Mouse (Mus musculus) heart, embryonic 16.5 days (tissue): ENCODE data around the gene Cavin1. TPM values are rescaled to one million over a fixed set of nuclear protein-coding genes. Genes with fewer than 3 reads are reported as not detected.

Experiments
- ATAC-seq: fragments of 200-750 bp; cut with Nextera tagmentation; replicated peaks from 2 replicates; pipeline ENCODE4 v1.8.0; 2017; ENCODE audit warnings: moderate number of reproducible peaks; ENCODE audit not compliant: insufficient read depth, low FRiP score; ENCODE audit errors: extremely low read depth
- H3K27ac ChIP-seq: fragments of 300-500 bp; sonication (generic); 2 replicates; pipeline ENCODE4 v1.5.1; 2014; ENCODE audit warnings: mild to moderate bottlenecking, low read length, control low read depth, moderate library complexity
- H3K27me3 ChIP-seq: fragments of 300-500 bp; sonication (generic); 2 replicates; pipeline ENCODE4 v1.6.1; 2014; ENCODE audit warnings: low read length, mixed read lengths; ENCODE audit not compliant: control insufficient read depth, insufficient read depth
- H3K36me3 ChIP-seq: fragments of 300-500 bp; sonication (generic); 2 replicates; pipeline ENCODE4 v1.6.1; 2014; ENCODE audit not compliant: control insufficient read depth, insufficient read depth
- H3K4me1 ChIP-seq: fragments of 300-500 bp; sonication (generic); 2 replicates; pipeline ENCODE4 v1.6.1; 2014; ENCODE audit warnings: low read length, mixed read lengths; ENCODE audit not compliant: control insufficient read depth, insufficient read depth
- H3K4me2 ChIP-seq: fragments of 300-500 bp; sonication (generic); 2 replicates; pipeline ENCODE4 v1.6.1; 2014; ENCODE audit warnings: low read depth, mild to moderate bottlenecking, control low read depth, low read length
- H3K4me3 ChIP-seq: fragments of 300-500 bp; sonication (generic); 2 replicates; pipeline ENCODE4 v1.5.1; 2014; ENCODE audit warnings: mild to moderate bottlenecking, control low read depth, low read length
- H3K9ac ChIP-seq: fragments of 300-500 bp; sonication (generic); 2 replicates; pipeline ENCODE4 v1.6.1; 2014; ENCODE audit warnings: low read length, control low read depth
- H3K9me3 ChIP-seq: fragments of 300-500 bp; sonication (generic); replicated peaks from 2 replicates; pipeline ENCODE4 v1.6.1; 2016; ENCODE audit warnings: low read length; ENCODE audit not compliant: control insufficient read depth
- WGBS: fragments of 180-500 bp; shearing (Covaris S2); extraction: QIAGEN DNeasy Blood & Tissue Kit; methylation state at CpG from one replicate; pipeline ENCODE4 v1.1.7; 2014; 5-methylcytosine and 5-hydroxymethylcytosine counted together
- polyA plus RNA-seq: library from polyadenylated mRNA; unstranded; fragments of >200 nt; fragmentation: Nextera tagmentation; extraction: Ambion mirVana; gene quantifications from 2 replicates; pipeline ENCODE4 v1.2.1, GENCODE M21; 2015

The Cavin1 gene
- polyA plus RNA-seq, 1 experiment from 2014 or later, result 428 TPM

DNA sequence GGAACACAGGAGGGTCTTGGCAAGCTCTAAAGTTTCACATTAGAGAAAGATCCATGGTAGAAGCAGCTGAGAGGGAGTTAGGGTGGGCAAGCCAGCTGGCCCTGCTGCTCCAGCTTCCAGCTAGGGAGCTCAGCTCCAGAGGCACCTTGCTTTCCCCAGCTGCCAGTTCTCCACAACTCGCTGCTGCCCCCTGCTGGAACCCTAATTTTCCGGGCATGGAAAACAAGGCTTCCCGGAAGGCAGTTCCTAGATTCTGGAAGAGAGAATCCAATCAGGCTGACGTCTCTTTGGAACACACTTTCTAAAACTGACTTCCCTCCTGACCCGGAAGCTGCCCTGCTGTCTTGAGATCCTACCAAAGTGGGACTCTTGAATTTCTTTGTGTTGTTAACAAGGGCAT is 13.4 kb downstream of the Cavin1 start:
- ATAC-seq, result no peak
- no peak overlapping the region for H3K4me3 ChIP-seq

GRCm38 (mm10) chr11:100949540-100949939 is 21.1 kb downstream of the Cavin1 start:
- no peaks in the 10 kb centered on the region for H3K27me3 ChIP-seq
- peaks cover 7% of the 10 kb centered on the region; the same call in 1 of the 2 replicates for H3K9me3 ChIP-seq
- H3K36me3 ChIP-seq, result no peaks in the 10 kb centered on the region
- H3K4me2 ChIP-seq, result no peak overlapping the region
- no peak overlapping the region for H3K27ac ChIP-seq
- no peak overlapping the region for H3K4me3 ChIP-seq
- no peak for ATAC-seq
- WGBS, result 97% methylated on average over 1 of the region's 1 CpGs
- H3K4me1 ChIP-seq, result peaks cover 23% of the 10 kb centered on the region
- H3K9ac ChIP-seq, result no peak overlapping the region

More for the DNA sequence above, 13.4 kb downstream of the Cavin1 start:
- H3K9me3 ChIP-seq, result no peaks in the 10 kb centered on the region
- no peak overlapping the region; the same call in 1 of the 2 replicates for H3K9ac ChIP-seq
- H3K27ac ChIP-seq, result no peak overlapping the region
- H3K4me2 ChIP-seq, result no peak overlapping the region
- peaks cover 53% of the 10 kb centered on the region for H3K4me1 ChIP-seq
- WGBS, result 5% methylated on average over 5 of the region's 5 CpGs
- H3K36me3 ChIP-seq, result peaks cover 23% of the 10 kb centered on the region
- H3K27me3 ChIP-seq, result no peaks in the 10 kb centered on the region

GRCm38 (mm10) chr11:100948317-100948716 is 22.4 kb downstream of the Cavin1 start:
- H3K4me2 ChIP-seq, result no peak overlapping the region
- ATAC-seq, result no peak
- peaks cover 7% of the 10 kb centered on the region; the same call in 1 of the 2 replicates for H3K9me3 ChIP-seq
- H3K9ac ChIP-seq, result no peak overlapping the region
- peaks cover 23% of the 10 kb centered on the region for H3K4me1 ChIP-seq
- H3K4me3 ChIP-seq, result no peak overlapping the region
- no peak overlapping the region for H3K27ac ChIP-seq
- H3K36me3 ChIP-seq, result no peaks in the 10 kb centered on the region
- no peaks in the 10 kb centered on the region for H3K27me3 ChIP-seq
- WGBS, result 32% methylated on average over 4 of the region's 4 CpGs

GRCm38 (mm10) chr11:100947548-100947947 is 23.1 kb downstream of the Cavin1 start:
- H3K27ac ChIP-seq, result no peak overlapping the region

DNA sequence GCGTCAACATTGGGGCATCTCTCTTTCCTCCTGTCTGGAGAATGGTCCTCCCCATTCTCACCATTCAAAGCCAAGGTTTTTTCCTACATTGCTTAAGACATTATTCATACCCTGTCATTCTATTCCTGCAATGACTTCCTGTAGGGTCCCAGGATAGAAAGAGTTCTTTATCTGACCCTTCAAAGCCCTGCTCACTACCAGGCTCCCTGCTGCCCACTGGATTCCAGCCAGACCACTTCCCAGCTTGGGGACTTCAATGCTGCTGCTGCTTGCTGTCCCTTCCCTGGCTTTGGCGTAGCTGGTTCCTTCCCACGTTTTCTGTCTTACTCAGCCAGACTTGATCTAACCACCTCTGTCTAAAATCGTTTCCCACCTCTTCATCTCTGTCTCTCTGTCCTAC is 23.8 kb downstream of the Cavin1 start:
- no peak overlapping the region for H3K27ac ChIP-seq
- 20% methylated on average over 4 of the region's 4 CpGs for whole genome bisulfite sequencing

More at GRCm38 (mm10) chr11:100947548-100947947, 23.1 kb downstream of the Cavin1 start:
- ATAC-seq, result no peak
- H3K9ac ChIP-seq, result no peak overlapping the region
- no peaks in the 10 kb centered on the region for H3K36me3 ChIP-seq
- H3K9me3 ChIP-seq, result peaks cover 7% of the 10 kb centered on the region; the same call in 1 of the 2 replicates
- H3K4me1 ChIP-seq, result peaks cover 21% of the 10 kb centered on the region
- no peak overlapping the region for H3K4me2 ChIP-seq
- H3K27me3 ChIP-seq, result no peaks in the 10 kb centered on the region
- no peak overlapping the region for H3K4me3 ChIP-seq

GRCm38 (mm10) chr11:100942388-100942787 is 28.3 kb downstream of the Cavin1 start:
- no peak overlapping the region for H3K4me2 ChIP-seq
- 89% methylated on average over 1 of the region's 1 CpGs for WGBS
- H3K27ac ChIP-seq, result no peak overlapping the region
- no peak for ATAC-seq
- peaks cover 20% of the 10 kb centered on the region for H3K4me1 ChIP-seq
- no peak overlapping the region for H3K4me3 ChIP-seq
- H3K36me3 ChIP-seq, result no peaks in the 10 kb centered on the region
- H3K9ac ChIP-seq, result no peak overlapping the region
- H3K27me3 ChIP-seq, result no peaks in the 10 kb centered on the region
- peaks cover 7% of the 10 kb centered on the region; the same call in 1 of the 2 replicates for H3K9me3 ChIP-seq

More for the DNA sequence above, 23.8 kb downstream of the Cavin1 start:
- peaks cover 14% of the 10 kb centered on the region for H3K4me1 ChIP-seq
- H3K4me2 ChIP-seq, result no peak overlapping the region
- H3K4me3 ChIP-seq, result no peak overlapping the region
- no peak overlapping the region for H3K9ac ChIP-seq
- no peak; the same call in 1 of the 2 replicates for ATAC-seq
- H3K9me3 ChIP-seq, result peaks cover 7% of the 10 kb centered on the region; the same call in 1 of the 2 replicates
- no peaks in the 10 kb centered on the region for H3K36me3 ChIP-seq
- no peaks in the 10 kb centered on the region for H3K27me3 ChIP-seq

DNA sequence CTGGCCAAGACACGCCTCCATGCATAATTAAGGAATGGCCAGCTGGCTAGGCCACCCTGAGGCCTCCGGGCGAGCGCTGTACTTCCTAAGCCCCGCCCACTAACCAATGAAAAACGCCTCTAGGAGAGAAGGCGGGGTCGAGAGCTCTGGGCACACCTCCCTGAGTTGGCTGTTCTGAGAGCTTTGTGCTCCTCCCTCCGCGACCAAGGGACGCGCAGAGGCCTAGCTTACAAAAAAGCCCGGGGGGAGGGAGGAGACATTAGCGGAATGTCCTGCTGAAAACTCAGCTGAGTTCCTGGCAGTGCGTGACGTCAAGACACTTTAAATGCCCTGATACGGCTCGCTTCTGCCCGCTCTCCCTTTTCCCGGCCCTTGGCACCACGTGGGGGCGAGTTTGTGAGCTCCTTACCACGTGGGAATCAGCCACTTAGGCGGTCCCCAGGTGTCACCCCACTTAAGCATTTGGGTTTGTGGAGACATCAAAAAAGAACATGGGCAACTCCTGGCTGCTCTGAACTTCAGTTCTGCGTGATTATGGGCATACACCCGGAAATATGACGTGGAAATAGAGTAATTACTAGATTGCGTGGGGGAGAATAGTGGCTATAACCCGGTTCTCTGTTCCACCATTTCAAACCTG is 31.1 kb downstream of the Cavin1 start, which contains the start of gene Stat3:
Gene Stat3 (minus strand): TSS at position 29 of the 640 bp plus-strand sequence.
- H3K36me3 ChIP-seq, result no peaks in the 10 kb centered on the region
- WGBS, result under 1% methylated on average over 29 of the region's 29 CpGs
- ATAC-seq, result peak; percentile 99
- H3K4me3 ChIP-seq, result peak within 1 kb of the TSS; percentile 90
- H3K4me2 ChIP-seq, result peak within 1 kb of the TSS; percentile 88
- H3K27ac ChIP-seq, result peak within 1 kb of the TSS; percentile 90
- peaks cover 33% of the 10 kb centered on the region for H3K4me1 ChIP-seq
- 0 out of 2 replicates have a peak, but pooled peaks cover under 1% of the 10 kb centered on the region for H3K9me3 ChIP-seq
- H3K27me3 ChIP-seq, result no peaks in the 10 kb centered on the region
- H3K9ac ChIP-seq, result peak within 1 kb of the TSS; percentile 89

DNA sequence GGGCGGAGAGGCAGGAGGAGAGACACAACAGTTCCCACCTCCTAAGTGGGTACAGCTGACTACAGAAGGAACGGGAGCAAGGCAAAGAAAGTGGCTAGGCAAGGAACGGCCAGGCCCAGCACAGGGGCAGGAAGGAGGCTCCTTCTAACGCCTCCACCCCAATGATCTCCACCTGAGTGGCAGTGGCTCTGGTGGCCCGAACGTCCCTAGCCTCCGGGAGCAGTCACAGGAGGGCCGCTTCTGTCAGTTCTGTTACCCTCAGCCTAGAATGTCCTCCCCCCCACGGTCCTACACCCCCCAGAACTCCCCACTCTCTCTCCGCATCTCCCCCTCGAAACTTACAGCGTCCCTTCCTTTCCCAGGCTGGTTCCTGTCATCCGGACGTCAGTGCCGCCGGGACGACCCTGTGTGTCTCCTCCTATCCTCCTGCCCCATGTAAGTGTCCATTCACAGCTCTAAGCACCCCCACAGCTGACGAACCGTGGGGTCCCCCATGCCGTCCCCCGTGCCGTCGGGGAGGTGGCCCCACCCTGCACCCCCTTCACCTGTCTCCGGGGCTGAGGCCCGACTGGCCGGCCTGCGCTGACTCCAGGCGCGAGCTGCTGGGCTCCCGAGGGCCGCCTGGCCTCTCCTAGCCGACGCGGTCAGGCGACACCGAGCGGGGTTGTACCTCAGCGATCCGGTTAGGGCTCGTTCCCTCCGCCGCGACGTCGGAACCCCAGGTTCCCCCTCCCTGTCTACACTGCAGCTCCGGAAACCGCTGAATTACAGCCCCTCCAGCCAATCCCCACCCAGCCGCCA is 31.8 kb downstream of the Cavin1 start:
- Histone ChIP-seq H3K4me2 (peak overlapping the region; percentile 83), H3K4me3 (peak overlapping the region; percentile 90), H3K9me3 (no peaks in the 10 kb centered on the region), H3K27ac (peak overlapping the region; percentile 90), H3K4me1 (peaks cover 34% of the 10 kb centered on the region), H3K27me3 (no peaks in the 10 kb centered on the region), H3K9ac (peak overlapping the region; percentile 89), H3K36me3 (no peaks in the 10 kb centered on the region)
- WGBS, result under 1% methylated on average over 45 of the region's 48 CpGs
- ATAC-seq, result peak; percentile 11; the same call in 1 of the 2 replicates

DNA sequence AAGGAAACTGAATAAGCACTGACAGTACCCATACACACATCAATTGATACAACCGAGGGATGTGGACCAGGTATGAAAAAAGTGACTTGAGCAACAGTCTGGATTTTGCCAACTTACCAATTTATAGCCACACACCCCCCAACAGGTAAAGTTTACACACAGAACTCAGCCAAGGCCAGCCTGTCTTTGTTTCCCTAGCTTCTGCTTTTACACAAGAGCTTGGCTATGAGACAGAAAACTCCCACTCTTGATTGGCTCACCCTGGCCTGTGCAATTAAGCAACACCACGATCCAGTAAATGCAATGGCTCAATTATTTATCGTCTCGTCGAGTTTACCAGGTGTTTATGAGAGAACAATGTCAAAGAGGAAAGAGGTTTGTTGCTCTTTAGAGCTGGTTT is 32.6 kb downstream of the Cavin1 start:
- Histone ChIP-seq H3K27me3 (no peaks in the 10 kb centered on the region), H3K27ac (peak overlapping the region; percentile 70), H3K4me2 (peak overlapping the region; percentile 83), H3K4me1 (peaks cover 34% of the 10 kb centered on the region), H3K36me3 (no peaks in the 10 kb centered on the region), H3K4me3 (peak overlapping the region; percentile 90), H3K9ac (peak overlapping the region; percentile 89), H3K9me3 (no peaks in the 10 kb centered on the region)
- 13% methylated on average over 5 of the region's 5 CpGs for WGBS
- ATAC-seq, result no peak
